Mouse (Mus musculus): ENCODE results near the gene Tmed3. TPM values are rescaled to one million over a fixed set of nuclear protein-coding genes. Genes with fewer than 3 reads are reported as not detected.

Tmed3 gene
- 10 to 100 TPM; 70.7 to 75.4 TPM for total RNA-seq (2021)
- long read RNA-seq, experiment 1, transcript Tmed3-201 (3 exons, 1,346 nt) = major isoform, 176 of 189 reads
- long read RNA-seq, experiment 1, partial matches to known transcripts = 12 of 189 reads
- long read RNA-seq, experiment 1, other reads (novel, unspliced or antisense) = 1 of 189 reads
- long read RNA-seq, experiment 2, transcript Tmed3-201 (3 exons, 1,346 nt) = major isoform, 75 of 84 reads
- long read RNA-seq, experiment 2, partial matches to known transcripts = 8 of 84 reads
- long read RNA-seq, experiment 2, other reads (novel, unspliced or antisense) = 1 of 84 reads

DNA sequence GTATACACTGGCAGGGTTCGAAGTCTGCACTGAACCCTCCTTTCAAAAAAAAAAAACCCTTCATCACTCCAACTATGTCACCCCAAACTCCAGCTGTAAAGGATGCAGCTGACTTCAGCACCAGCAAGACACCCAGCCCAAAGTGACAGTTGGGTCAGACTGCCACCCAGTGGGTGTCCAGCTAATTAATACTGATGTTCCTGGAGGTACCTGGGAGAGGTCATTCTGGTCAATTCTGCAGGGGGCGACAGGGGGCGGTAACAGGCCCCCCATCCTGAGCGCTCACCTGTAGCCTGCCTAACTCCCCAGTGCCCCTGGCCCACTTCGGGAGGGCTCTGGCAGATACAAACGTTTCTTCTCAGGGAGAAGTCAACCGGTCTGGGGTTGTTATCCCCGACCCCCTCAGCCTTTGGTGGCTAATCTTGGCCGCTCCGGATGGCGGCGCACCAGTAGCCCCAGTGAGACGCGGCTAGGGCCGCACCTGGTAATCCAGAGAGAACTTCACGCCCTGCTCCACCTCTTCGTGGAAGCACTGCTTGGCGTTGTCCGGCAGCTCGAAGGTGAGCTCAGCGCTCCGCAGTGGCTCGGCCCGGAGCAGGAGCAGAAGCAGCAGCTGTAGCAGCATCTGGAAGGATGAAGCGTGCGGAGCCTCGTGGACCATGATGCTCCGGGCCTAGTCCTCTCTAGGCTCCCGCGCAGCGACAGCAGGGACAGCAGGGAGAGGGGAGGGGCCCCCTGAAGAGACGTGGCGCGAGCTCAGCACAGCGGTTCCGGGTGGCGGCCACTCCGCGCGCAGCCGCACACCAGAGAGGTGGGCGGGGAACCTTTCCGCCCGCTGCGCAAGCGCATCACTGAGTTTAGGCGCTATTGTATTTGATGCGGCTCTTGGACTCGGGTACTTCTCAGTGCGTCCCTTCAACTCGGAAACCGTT is at the start of gene Tmed3:
Tmed3 (minus strand) TSS at position 804 of the 932 bp plus-strand sequence.
- DNase-seq = peak; percentile 94

GRCm38 (mm10) chr9:89740041-89740440 is 35.2 kb upstream of the Tmed3 start:
- DNase-seq = no peak

GRCm38 (mm10) chr9:89738295-89738694 is 33.4 kb upstream of the Tmed3 start, which contains the start of gene Ankrd34c:
Gene Ankrd34c, minus strand, starts transcription at chr9:89738475.
- peak; percentile 26 for DNase-seq

DNA sequence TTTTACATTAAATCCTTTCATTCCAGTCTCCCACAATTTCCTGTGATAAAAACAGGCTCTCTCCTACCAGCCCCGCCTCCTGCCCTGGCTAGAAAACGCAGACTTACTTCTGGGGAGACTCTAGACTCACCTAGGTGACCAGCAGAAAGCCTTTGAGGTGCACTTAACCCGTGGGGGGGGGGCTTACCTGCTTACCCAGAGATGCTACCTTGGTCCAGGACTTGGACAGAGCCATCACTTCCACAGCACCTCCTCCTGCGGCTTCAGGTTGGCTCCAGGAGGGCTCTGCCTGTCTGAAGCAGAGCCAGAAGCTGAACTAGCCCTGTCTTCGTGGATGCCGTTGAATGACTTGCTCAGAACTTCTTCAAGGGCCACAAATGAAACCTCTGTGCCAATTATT is 33.0 kb upstream of the Tmed3 start:
- no peak for DNase-seq

GRCm38 (mm10) chr9:89736932-89737705 is 32.3 kb upstream of the Tmed3 start:
- peak; percentile 78 for DNase-seq

DNA sequence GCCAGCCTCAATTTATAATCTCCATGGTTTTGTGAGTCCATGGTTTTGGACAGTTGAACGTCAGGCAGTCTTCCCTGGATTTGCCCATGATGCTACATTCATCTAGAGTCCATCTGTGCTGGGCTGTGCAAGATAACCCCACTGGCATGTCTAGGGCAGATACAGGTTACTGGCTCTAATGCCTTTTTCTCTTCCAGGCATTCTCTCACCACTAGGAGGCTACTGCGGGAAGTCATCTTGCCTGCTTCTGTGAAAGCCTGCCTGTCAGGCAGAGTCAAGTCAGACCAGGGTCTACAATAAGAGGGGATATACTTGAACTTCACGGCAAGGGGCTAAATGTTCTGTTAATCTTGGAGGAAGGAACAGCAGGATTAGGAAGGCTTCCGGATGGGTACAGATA is 2.0 kb upstream of the Tmed3 start:
- no peak for DNase-seq

DNA sequence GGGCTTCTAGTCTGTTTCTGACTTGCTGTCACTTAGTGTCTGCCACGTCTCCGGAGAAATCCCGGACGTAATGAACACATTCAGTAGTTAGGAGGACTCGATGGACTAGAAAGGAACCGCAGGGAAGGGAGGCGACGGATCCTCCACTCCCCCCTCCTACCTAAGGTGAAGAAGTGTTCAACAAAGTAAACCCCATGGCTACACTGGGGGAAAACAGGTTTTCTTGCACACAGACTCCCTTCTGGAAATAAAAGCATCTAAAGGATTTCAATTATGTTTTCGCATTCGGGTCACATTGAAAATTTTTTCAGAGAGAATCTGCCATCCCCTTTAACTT is 297 bp upstream of the Tmed3 start:
- DNase-seq = no peak

GRCm38 (mm10) chr9:89700910-89701457 is 3.9 kb downstream of the Tmed3 start:
- DNase-seq = no peak

- no peak for DNase-seq
These were observed 9.7 kb downstream of the Tmed3 start for GRCm38 (mm10) chr9:89695143-89695542.

DNA sequence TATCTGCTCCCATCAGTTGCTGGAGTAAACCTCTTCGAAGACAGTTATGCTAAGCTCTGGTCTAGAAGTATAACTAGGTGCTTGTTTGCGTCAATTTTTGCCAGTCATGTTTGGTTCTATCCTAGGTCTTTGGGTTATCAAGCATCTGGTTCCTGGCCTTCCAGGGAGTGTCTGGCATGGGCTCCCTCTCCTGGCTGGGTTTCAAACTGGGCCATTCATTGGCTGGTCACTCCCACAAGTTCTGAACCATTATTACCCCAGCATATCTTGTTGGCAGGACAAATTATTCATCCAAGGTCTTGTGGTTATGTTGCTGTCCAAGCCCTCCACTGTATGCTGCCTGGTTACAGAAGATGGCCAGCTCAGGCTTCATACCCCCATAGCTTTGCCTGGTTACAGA is 11.2 kb downstream of the Tmed3 start:
- no peak for DNase-seq

DNA sequence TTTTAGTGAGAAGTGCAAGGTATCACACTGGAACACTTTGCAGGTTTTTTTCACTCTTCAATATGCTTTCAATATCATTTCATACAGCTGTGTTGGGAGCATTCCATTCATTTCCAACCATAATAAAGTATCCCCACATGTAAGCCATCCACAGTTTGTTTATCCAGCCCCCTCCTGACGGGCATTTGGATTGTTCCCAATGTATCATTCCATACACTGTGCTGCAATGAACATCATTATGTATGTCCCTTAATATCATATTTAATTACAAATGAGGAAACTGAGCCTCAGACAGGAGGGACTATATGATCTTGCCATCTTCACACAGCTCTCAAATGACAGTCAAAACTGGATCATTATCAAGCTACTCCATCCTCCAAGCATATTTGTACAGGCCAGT is 15.7 kb downstream of the Tmed3 start:
- no peak for DNase-seq

DNA sequence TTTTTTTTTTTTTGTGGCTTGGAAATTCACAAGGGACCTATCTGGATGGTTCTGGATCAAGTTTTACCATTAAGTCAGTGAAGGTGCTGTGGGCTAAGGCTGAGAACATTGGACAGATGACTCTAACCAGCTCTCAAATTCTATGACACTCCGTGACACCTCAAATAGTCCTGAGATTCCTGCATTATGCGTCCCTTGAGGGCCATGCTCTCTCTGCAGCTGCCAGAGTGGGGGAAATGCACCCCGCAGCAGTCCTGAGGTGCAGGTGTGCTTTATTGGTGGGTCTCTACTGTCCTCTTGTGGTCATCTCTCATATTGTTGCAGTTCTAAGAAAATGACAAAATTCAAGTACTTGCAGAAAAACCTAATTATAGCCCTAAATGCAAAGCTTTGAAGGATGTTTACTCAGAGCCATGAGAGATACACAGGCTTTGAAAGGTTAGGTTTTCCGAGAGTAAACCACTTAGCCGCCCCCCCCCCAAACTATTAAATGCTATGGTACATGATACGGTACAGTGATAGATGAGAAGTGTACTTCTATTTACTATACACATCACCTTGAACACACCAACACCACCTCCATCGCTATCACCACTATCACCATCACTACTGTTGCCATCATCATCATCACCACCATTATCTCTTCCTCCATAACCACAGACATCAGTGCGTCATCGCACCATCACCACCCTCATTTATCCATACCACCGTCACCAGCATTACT is 17.2 kb downstream of the Tmed3 start:
- DNase-seq = no peak

DNA sequence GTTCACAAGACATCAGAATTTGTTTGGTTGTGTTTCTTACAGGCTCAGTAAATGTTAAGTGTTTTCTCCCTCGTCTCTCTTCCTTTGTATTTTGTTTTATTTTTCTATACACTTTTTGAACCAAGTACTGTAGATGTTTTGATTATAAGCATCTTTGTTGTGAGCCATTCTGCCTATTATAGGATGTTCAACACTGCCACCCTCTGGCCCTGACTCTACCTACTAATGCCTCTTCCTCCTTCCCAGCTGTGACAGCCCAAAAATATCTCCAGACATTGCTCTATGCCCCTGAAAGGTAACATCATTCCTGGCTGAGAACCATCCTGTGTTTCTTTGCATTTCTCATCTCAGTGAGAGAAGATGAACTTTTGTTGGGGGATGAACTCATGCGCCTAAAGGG is 18.6 kb downstream of the Tmed3 start:
- DNase-seq = no peak

- peak; percentile 18 for DNase-seq
These were observed 25.9 kb downstream of the Tmed3 start for GRCm38 (mm10) chr9:89678974-89679373.

GRCm38 (mm10) chr9:89674014-89674618 is 30.8 kb downstream of the Tmed3 start:
- DNase-seq = peak; percentile 87

DNA sequence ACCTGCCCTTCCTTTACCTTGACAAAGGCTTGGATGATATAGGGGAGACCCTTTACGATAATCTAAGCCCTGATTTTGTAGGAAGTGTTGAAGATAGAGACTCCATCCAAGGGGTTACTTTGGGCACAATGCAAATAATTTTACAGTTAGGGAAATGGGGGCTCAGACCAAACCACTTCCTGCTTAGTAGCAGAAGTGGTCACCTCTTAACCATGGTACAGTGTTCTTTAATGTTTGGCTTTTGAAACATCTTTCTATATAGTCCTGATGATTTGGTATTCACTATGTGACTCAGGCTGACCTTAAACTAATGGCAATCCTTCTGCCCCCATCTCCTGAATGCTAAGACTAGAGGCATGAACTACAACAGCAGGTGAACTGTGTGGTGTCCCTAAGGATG is 31.5 kb downstream of the Tmed3 start:
- DNase-seq = no peak

DNA sequence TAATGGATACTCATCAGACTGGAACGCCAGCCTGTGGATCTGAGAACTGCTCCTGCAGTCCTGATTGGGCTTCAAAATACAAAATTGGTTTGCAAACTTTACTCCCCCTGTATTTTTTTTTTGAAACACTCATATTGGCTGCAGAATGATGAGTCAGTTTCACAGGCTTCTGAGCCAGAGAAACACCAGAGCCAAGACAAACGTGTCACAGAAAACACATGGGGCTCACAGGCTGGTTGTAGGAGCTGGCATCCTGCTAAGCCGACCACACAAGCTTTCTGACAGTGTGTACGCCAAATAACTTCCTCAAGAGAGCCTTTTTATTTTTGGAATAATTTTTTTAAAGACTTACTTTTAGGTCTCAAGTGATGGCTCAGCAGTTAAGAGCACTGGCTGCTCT is 35.0 kb downstream of the Tmed3 start:
- DNase-seq = no peak

GRCm38 (mm10) chr9:89667306-89667942 is 37.4 kb downstream of the Tmed3 start:
- no peak for DNase-seq

DNA sequence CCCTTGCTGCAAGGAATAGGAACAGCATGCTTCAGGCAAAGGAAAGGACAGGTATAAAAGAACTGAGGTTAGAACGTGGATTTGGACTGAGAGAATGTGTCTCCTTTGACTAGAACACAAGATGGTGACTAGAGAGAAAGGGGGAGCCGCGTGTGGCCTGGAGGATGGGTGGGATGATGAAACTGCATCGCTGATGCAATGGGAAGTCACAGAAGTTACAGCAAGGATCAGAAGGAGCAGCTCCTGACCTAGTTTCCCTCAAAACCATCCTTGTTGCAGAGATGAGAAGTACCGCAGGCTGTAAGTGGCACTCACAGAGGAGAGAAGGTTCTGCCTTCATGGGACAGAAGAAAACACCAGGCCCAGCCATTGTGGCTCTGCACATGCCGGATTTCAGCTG is 54.0 kb downstream of the Tmed3 start:
- DNase-seq = no peak
